Mouse (Mus musculus): ENCODE results near the gene Klhl23. TPM values are rescaled to one million over a fixed set of nuclear protein-coding genes. Genes with fewer than 3 reads are reported as not detected.

The Klhl23 gene
- 81.1 and 90.5 TPM in 2 replicates for polyA plus RNA-seq (2015; fragmentation: Nextera tagmentation; extraction: Ambion mirVana)

DNA sequence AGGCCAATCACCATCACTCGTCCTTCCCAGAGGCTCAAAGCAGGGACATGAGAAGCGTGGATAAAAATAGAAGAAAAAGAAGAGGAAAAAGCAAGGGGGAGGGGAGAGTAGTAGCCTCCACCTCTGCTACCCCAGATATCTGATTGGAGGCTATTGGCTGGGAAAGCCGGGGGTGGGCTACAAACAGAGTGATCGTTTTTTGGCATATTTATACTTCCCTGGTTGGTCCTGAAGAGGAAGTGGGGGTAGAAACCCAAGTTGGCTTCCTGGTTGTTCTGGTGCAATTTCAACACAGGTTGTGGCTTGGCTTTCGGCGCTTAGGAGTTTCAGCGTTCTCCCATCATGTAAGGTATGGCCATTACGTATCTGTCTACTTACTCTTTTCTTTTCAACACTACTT lies at the start of gene Klhl23:
Klhl23 (plus strand) TSS at position 234 of the 400 bp plus-strand sequence.

GRCm38 (mm10) chr2:69789429-69790069 lies 32.2 kb upstream of the Klhl23 start, which contains the start of the genes Ccdc173 and Phospho2:
Ccdc173 (minus strand) TSS chr2:69789575.
Phospho2 (plus strand) TSS chr2:69789623.

DNA sequence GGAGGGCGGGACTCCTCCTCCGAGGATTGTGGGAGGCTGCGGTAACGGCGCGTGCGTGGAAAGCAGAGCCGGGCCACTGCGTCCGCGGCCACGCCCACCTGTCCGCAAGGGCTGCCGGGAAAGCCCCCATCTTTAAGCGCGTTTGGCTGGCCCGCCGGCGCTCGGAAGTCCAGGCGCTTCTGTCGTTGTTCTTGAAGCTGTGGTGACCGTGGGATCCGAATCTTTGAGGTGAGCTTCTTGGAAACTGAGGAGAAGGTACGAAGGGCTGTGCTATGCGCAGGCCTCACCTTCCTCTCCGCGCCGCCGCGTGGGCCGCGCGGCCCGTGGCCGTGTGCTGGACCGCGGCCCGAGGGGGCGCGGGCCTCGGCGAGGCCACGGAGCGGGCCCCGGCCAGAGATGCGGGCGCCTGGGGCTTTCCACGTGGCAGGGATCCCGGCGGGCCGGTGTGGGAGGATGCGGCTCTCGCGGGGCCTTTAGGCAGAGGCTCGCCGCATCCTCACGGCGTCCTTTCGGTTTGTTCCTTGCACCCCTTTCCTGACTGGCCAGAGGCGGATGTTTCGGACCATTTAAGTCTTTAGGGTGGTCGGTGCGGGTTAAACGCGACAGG lies 39.8 kb downstream of the Klhl23 start, which contains the start of gene Ssb:
Ssb (plus strand) TSS at position 78 of the 607 bp plus-strand sequence.

GRCm38 (mm10) chr2:69885451-69886305 lies 63.9 kb downstream of the Klhl23 start, which contains the start of gene Mettl5:
Mettl5 (minus strand) TSS chr2:69885615.

Other genes starting within 250 kb of the Klhl23 start
- 0.27 and 0.32 TPM in 2 replicates for gene Lrp2, start 235.9 kb upstream of the Klhl23 start, polyA plus RNA-seq (2015; fragmentation: Nextera tagmentation; extraction: Ambion mirVana)
- 27.0 and 35.7 TPM in 2 replicates for gene Bbs5, start 174.8 kb upstream of the Klhl23 start, polyA plus RNA-seq (2015; fragmentation: Nextera tagmentation; extraction: Ambion mirVana)
- 0.21 TPM in 1 of 2 replicates, not detected in the other for gene Klhl41, start 151.8 kb upstream of the Klhl23 start, polyA plus RNA-seq (2015; fragmentation: Nextera tagmentation; extraction: Ambion mirVana)
- 12.5 and 13.2 TPM in 2 replicates for gene Fastkd1, start 108.4 kb upstream of the Klhl23 start, polyA plus RNA-seq (2015; fragmentation: Nextera tagmentation; extraction: Ambion mirVana)
- gene Ppig, start 99.4 kb upstream of the Klhl23 start, polyA plus RNA-seq (2015; fragmentation: Nextera tagmentation; extraction: Ambion mirVana) = 111 and 131 TPM in 2 replicates
- 2.2 and 2.8 TPM in 2 replicates for gene Ccdc173, start 32.4 kb upstream of the Klhl23 start, polyA plus RNA-seq (2015; fragmentation: Nextera tagmentation; extraction: Ambion mirVana)
- gene Phospho2, start 32.3 kb upstream of the Klhl23 start, polyA plus RNA-seq (2015; fragmentation: Nextera tagmentation; extraction: Ambion mirVana) = 27.9 and 31.7 TPM in 2 replicates
- 246 and 267 TPM in 2 replicates for gene Ssb, start 39.6 kb downstream of the Klhl23 start, polyA plus RNA-seq (2015; fragmentation: Nextera tagmentation; extraction: Ambion mirVana)
- 35.0 and 36.2 TPM in 2 replicates for gene Mettl5, start 63.7 kb downstream of the Klhl23 start, polyA plus RNA-seq (2015; fragmentation: Nextera tagmentation; extraction: Ambion mirVana)
- gene Ubr3, start 75.3 kb downstream of the Klhl23 start, polyA plus RNA-seq (2015; fragmentation: Nextera tagmentation; extraction: Ambion mirVana) = 15.2 and 16.7 TPM in 2 replicates
- 0.31 and 0.43 TPM in 2 replicates for gene Myo3b, start 217.2 kb downstream of the Klhl23 start, polyA plus RNA-seq (2015; fragmentation: Nextera tagmentation; extraction: Ambion mirVana)